Mouse (Mus musculus) T-helper 2 cell (primary cell): ENCODE data around the gene Negr1.
"Not testable (repeated sequence)": the region's sequence is repeated elsewhere in the genome, so short reads cannot be mapped to it uniquely, and the experiment has no call there.

Source experiments
- in situ Hi-C: fragments of 300-600 bp; cut with MboI, MseI; formaldehyde crosslinking; loops from one replicate; pipeline ENCODE4 v1.15.1; 2025; ENCODE audit warnings: high pct_unique_total_duplicates

Negr1 gene

GRCm38 (mm10) chr3:156992811-156993210 is 431.2 kb downstream of the Negr1 start:
- in situ Hi-C loops, result no loop called here

DNA sequence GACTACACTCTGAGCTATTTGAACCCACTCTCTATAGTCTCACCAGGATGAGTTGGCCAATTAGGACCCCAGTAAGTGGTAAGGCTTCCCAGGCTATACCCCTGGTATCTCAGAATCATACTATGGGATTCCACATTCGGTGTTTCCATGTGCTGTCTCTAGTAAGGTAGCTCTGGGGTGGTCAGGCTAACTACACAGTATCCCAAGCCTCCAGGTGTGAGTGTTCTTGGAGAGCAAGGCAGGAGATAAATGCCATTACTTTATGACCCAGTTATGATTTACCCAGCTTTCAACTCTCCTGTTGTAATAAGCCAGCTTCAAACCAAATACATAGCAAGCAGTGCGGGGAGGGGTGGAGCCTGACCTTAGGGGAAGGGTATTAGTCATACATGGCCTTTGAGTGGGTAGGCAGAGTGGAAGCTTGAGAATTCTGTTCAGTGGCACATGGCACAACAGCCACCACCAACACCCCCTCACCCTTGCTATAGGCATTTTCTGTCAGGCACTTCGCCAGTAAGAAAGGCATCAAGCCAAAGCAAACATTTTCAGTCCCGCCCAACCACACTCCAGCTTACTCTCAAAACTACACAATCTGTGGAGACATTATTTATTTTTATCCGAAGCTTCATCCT is 437.7 kb downstream of the Negr1 start:
- in situ Hi-C loops, result no loop called here

GRCm38 (mm10) chr3:157021632-157022031 is 460.0 kb downstream of the Negr1 start:
- in situ Hi-C loops, result no loop called here

DNA sequence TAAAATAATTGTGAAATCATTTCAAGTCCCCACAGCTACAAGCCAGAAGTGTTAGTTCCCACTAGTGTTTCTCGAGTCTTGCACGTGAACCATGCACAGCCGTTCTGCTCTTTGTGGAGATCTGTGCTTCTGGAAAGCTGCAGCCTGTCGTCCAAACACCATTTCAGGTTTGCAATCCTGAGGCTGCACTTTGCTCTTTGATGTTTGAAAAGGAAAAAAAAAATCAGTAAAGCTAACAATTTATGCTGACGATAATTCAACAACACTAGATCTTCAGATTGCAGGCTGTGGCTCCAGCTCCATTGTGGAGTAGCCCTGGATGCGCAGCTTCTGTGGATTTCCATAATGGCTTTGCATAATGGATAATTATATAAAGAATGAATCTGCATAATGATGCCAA is 463.0 kb downstream of the Negr1 start:
- in situ Hi-C loops, result no loop called here

GRCm38 (mm10) chr3:157031513-157032142 is 470.0 kb downstream of the Negr1 start:
- in situ Hi-C loops, result no loop called here

GRCm38 (mm10) chr3:157036016-157036415 is 474.4 kb downstream of the Negr1 start:
- in situ Hi-C loops, result no loop called here

DNA sequence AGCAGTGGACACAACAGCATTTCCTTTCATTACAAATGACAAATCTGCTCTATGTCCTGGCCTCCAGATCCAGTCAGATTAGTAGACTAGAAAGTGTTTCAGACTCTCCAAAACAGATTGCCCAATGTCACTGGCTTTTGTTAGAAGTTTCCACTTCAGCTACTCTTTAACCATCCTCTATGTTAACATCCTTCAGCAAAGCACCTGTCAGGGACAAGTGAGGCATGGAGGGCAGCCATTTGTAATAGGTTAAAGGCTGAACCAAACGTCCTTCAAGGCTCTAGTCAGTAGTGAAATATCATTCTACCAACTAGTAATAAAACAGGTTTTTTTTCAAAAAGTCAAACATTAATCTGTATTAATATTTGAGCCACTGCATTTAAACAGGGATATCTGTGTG is 475.0 kb downstream of the Negr1 start:
- in situ Hi-C loops, result no loop called here

- in situ Hi-C loops, result no loop called here
These were observed 479.0 kb downstream of the Negr1 start for GRCm38 (mm10) chr3:157040619-157041018.

- in situ Hi-C loops, result no loop called here
These were observed 483.0 kb downstream of the Negr1 start for GRCm38 (mm10) chr3:157044565-157044964.

- in situ Hi-C loops, result not testable (repeated sequence)
These were observed 502.8 kb downstream of the Negr1 start for GRCm38 (mm10) chr3:157064438-157064837.

DNA sequence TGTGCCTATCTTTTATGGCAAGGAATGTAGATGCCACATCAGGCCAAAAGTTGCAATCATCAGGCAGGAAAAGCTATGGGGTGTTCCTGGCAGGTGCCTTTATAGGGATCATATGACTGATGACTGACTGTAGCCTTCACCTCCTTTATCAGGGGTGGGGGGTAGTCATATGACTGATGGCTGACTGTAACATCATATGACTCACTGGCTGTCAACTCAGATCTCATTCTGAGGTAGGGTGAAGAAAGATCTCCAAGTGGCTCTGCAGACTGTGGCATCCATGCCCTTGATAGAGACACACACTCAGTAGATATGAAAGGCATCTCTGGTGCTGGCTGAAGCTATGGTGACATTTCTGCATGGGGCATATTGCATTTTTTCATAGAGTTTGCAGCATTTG is 504.7 kb downstream of the Negr1 start:
- in situ Hi-C loops, result no loop called here

DNA sequence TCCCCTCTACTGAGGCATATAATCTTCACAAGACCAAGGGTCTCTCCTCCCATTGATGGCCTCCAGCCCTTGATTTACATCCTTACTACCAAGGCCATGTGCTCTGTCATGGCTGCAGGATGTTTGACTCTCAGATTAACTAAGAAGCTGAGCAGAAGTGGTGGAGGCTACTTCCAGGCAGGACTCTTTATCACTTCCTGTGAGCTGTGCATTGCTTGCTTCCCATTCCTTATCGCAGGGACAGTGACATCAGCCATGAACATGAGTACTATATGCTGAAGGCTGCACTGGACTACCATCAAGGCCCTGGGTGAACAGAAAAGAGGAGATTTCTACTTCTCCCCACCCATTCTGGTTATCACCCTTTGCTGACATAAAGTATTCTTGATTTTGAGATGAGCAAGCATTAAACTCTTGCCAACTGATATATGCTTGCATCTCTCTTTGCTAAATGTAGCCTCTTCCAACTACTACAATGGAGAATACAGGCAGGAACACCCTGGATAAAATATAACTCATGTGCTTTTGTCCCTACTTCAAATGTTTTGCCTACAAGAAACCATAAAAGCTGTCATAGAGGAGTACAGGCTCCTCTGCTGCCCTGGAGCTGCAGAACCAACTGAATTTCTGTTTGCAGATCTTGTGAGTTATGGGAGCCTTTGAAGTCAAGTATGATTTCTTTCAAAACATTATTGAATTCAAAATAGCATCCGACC is 517.8 kb downstream of the Negr1 start:
- in situ Hi-C loops, result no loop called here

DNA sequence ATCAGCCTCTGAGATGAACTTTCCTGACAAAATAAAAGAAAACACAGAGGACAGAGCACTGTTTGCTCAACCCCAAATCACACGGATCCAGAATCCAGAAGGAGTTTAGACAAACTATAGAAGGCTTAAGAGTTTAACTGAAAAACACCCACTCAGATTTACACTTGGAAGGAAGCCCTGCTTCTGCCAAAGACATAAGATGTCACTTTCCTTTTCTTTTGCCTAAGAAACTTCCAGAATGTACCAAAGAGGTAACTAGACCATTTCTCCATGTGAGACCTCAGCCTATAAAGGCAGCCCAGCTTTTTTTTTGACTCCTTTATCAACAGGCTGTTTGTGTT is 518.3 kb downstream of the Negr1 start:
- in situ Hi-C loops, result no loop called here

DNA sequence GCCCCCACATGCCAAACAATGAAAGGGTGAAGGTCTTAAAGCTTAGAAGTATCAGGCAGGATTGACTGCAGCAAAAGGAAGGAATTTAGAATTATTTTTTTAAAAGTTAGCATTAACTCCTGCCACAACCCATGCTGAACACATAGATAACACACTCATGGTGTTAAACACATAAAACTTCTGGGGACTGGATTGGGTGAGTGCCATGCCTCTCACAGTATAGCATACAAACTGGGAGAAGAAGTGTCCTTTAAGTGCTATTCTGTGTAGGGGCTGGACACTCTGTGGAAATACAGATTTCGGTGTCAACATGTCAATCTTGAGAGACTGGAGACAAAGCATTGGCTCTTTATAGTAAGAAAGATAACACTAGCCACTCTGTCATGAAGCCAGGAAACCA is 519.0 kb downstream of the Negr1 start:
- in situ Hi-C loops, result no loop called here

- in situ Hi-C loops, result no loop called here
These were observed 521.5 kb downstream of the Negr1 start for GRCm38 (mm10) chr3:157082808-157083784.

DNA sequence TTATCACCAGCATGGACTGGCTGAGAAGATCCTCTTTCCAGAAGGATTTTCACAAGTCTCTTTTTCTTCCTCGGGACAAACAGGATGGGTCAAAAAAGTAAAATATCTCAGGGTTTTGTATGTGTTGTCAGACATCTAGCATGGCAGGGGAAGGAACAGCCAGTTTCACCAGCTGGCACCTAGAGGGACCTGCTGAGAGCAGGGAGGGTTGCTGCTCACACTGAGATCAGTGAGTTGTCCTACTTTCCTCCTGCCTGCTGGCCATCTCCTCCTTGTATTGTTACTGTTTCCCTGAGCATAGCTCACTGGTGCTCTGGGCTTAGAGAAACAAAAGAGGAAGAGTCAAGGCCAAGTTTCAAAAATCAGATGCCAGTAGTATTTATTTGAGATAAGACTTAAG is 523.6 kb downstream of the Negr1 start:
- in situ Hi-C loops, result no loop called here

DNA sequence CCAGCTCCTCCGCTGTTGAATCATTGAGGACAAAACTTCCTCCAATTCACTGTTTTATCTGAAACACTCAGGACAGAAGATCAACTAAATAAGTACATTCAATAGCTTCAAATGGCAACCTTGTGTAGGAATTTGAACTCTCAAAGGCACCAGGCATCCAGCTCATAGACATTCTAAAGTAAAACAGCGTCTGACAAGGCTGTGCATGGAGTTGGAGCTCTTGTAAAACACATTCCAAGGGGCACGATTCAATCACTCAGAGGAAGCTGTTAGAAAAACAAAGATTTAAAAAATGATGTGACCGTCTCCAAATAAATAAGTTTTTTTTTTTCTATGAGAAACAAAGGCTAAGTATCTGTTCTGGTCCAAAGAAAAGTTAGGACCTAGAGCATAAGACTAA is 528.5 kb downstream of the Negr1 start:
- in situ Hi-C loops, result no loop called here

- in situ Hi-C loops, result no loop called here
These were observed 534.7 kb downstream of the Negr1 start for GRCm38 (mm10) chr3:157096284-157096683.

DNA sequence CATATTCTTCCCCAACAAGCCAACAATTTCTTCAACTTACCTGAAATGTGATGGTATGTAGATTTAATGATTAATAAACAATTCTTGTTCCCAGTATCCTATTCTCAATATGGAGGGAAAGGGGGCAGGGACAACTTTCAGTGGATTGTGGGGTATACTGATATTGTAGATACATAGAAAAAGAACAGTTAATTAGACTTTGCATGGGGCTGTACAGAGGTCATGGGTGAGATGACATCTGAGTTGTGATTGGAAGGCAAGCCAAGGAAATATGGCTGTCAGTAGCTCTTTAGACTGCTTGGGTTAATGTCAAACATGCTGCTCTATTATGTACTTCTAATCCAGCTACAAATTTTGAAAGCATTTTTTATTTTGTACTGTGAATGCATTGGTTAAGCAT is 535.9 kb downstream of the Negr1 start:
- in situ Hi-C loops, result no loop called here

DNA sequence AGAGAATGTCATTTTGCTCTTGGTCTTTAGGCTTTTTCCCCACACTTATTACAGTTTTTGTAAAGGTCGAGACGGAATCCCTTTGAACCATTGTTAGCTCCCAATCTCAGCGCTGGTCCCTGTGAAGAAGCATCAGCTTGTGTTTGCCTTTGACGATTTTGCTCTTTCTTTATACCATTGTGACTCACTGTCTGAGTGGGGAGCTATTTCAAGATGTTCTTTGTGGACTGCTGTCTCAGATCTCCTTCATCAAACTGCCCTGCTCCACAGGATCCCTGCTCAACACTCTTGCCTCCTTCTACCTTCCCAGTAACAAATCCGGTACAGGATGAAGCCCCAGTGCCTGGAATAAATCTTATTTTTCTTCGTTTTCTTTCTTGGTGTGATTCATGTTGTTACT is 536.8 kb downstream of the Negr1 start:
- in situ Hi-C loops, result no loop called here

DNA sequence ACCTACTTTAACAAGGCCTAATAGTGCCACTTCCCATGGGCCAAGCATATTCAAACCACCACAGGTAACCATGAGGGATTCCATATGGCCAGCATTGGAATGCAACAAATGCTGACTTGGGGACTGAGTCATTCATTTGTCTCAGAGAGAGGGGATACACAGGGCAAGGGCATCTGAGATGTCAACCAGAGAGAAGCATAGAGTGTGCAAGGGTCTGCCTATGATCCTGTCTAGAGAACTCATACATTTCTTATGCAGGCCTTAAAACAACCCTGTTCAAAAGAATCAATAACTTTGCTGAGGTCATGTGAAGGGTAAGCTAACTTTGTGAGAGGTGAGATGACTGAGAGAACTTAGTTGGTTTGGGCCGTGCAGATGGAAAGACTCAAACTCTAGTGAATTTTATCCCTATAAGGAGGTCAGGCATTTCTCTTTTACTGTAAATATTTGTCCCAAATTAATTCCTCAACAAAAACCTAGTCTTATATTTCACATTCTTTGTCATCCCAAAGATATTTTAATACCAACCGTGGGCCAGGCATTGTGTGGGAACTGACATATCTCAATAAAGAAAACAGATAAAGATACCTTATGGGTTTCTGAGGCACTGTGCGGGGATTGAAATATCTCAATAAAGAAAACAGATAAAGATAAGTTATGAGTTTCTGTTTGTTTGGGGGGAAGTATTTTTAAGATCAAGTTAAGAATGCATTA is 543.4 kb downstream of the Negr1 start:
- in situ Hi-C loops, result no loop called here
